In the genomic region with DNA sequence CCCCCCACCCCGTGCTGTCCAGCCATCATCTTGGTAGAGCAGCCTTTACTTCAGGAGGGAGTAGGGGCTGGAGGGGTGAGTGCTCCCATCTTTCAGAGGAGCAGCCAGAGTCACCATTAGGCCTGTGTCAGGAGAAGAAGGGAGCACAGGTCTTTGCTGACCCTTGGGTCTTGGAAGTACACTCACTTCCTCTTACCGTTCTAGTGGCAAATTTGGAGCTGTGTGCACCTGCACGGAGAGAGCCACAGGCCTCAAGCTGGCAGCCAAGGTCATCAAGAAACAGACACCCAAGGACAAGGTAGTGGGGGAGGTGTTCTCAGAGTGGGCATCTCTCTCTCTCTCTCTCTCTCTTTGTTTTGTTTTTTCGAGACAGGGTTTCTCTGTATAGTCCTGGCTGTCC, we compare ENCODE assay signal across 33 mouse cellular contexts. TPM values are rescaled to one million over a fixed set of nuclear protein-coding genes. Genes with fewer than 3 reads are reported as not detected.
"Had no signal": no experiment of that assay in that cellular context is flagged by ENCODE, and none has a peak within 500 bp of the region (broad histone marks: within the 10 kb centered on the region; RNA-seq: fewer than 3 reads in every experiment).

No protein-coding gene starts in this region.

- H3K4me3 ChIP-seq: heart, adult 2 months; heart, embryonic 10.5 days; heart, embryonic 12.5 days; intestine, embryonic 15.5 days; kidney, embryonic 15.5 days; limb, embryonic 12.5 days; liver, embryonic 13.5 days; liver, embryonic 15.5 days had no signal

- H3K9me3 ChIP-seq: heart, embryonic 10.5 days; heart, embryonic 12.5 days; intestine, embryonic 15.5 days; kidney, embryonic 15.5 days; limb, embryonic 12.5 days; liver, embryonic 13.5 days; liver, embryonic 15.5 days had no signal

- ATAC-seq: intestine, postnatal 0 days had no signal

- DNase-seq: gastrocnemius, postnatal 36 days; heart, adult 2 months; heart, postnatal 10 days; heart, postnatal 4 days; kidney, adult 2 months; kidney, adult 9 months; kidney, postnatal 14 days; kidney, postnatal 36 days; layer of hippocampus, adult 9-11 months; layer of hippocampus, postnatal 36 days; left cerebral cortex, postnatal 4 days; liver; liver, embryonic 13.5 days had no signal

- H3K27ac ChIP-seq: heart, adult 2 months; heart, embryonic 10.5 days; intestine, embryonic 15.5 days; kidney, embryonic 15.5 days; kidney, postnatal 0 days; limb, embryonic 12.5 days; liver, embryonic 13.5 days; liver, embryonic 15.5 days had no signal

- H3K36me3 ChIP-seq: heart, embryonic 10.5 days; heart, embryonic 12.5 days; intestine, embryonic 15.5 days; kidney, embryonic 15.5 days; limb, embryonic 12.5 days; liver, embryonic 13.5 days; liver, embryonic 15.5 days had no signal

- H3K4me2 ChIP-seq: liver, embryonic 15.5 days had no signal

- H3K9ac ChIP-seq: heart, embryonic 12.5 days; intestine, embryonic 15.5 days; kidney, embryonic 15.5 days; limb, embryonic 12.5 days; liver, embryonic 13.5 days; liver, embryonic 15.5 days had no signal

RNA-seq across cellular contexts. Expression of a gene that starts 4.3 kb away (rescaled TPM):
- total RNA-seq: layer of hippocampus, adult 18-20 months; layer of hippocampus, adult 8-10 months; layer of hippocampus, postnatal 36 days; left cerebral cortex, adult 18-20 months; left cerebral cortex, postnatal 10 days; left cerebral cortex, postnatal 25 days; left cerebral cortex, postnatal 4 days had no signal
- polyA plus RNA-seq: heart, embryonic 14.5 days; hindbrain, embryonic 11.5 days; inflammation-experienced regulatory T-cells, adult 6 months; intestine, postnatal 0 days; limb, embryonic 12.5 days; liver, embryonic 11.5 days; liver, embryonic 13.5 days had no signal

RNA-seq across cellular contexts. Expression of a gene that starts 17.6 kb away (rescaled TPM):
- polyA plus RNA-seq: inflammation-experienced regulatory T-cells, adult 6 months; limb, embryonic 12.5 days had no signal

RNA-seq across cellular contexts. Expression of a gene that starts 36.0 kb away (rescaled TPM):
- total RNA-seq: heart, adult 2 months had no signal
- polyA plus RNA-seq: heart, embryonic 14.5 days; inflammation-experienced regulatory T-cells, adult 6 months; liver, embryonic 11.5 days; liver, embryonic 13.5 days; liver, embryonic 15.5 days had no signal

RNA-seq across cellular contexts. Expression of a gene that starts 46.8 kb away (rescaled TPM):
- total RNA-seq: gastrocnemius, adult 18-20 months; gastrocnemius, postnatal 10 days; gastrocnemius, postnatal 36 days; heart, adult 2 months; heart, postnatal 10 days; heart, postnatal 25 days; heart, postnatal 4 days had no signal
